Mouse (Mus musculus) liver, embryonic 12.5 days (tissue): ENCODE results near the gene Nop9. TPM values are rescaled to one million over a fixed set of nuclear protein-coding genes. Genes with fewer than 3 reads are reported as not detected.

Experiments
- ATAC-seq: fragments of 200-750 bp; cut with Nextera tagmentation; 2 replicates; pipeline ENCODE4 v1.8.0; 2017; ENCODE audit warnings: moderate number of reproducible peaks, mild to moderate bottlenecking, moderate library complexity
- H3K27ac ChIP-seq: fragments of 300-500 bp; sonication (generic); 2 replicates; pipeline ENCODE4 v1.5.1; 2016; ENCODE audit warnings: mild to moderate bottlenecking
- H3K27me3 ChIP-seq: fragments of 300-500 bp; sonication (generic); replicated peaks from 2 replicates; pipeline ENCODE4 v1.6.1; 2016; ENCODE audit warnings: mild to moderate bottlenecking, moderate library complexity
- H3K36me3 ChIP-seq: fragments of 300-500 bp; sonication (generic); 2 replicates; pipeline ENCODE4 v1.6.1; 2016; ENCODE audit warnings: mild to moderate bottlenecking, moderate library complexity
- H3K4me1 ChIP-seq: fragments of 300-500 bp; sonication (generic); 2 replicates; pipeline ENCODE4 v1.6.1; 2016
- H3K4me2 ChIP-seq: fragments of 300-500 bp; sonication (generic); 2 replicates; pipeline ENCODE4 v1.6.1; 2016; ENCODE audit warnings: mild to moderate bottlenecking, moderate library complexity
- H3K4me3 ChIP-seq: fragments of 300-500 bp; sonication (generic); 2 replicates; pipeline ENCODE4 v1.5.1; 2016; ENCODE audit warnings: mild to moderate bottlenecking, moderate library complexity
- H3K9ac ChIP-seq: fragments of 300-500 bp; sonication (generic); 2 replicates; pipeline ENCODE4 v1.6.1; 2016; ENCODE audit warnings: mild to moderate bottlenecking, moderate library complexity
- H3K9me3 ChIP-seq: fragments of 300-500 bp; sonication (generic); replicated peaks from 2 replicates; pipeline ENCODE4 v1.6.1; 2016; ENCODE audit warnings: mild to moderate bottlenecking, moderate library complexity
- WGBS: fragments of 180-500 bp; shearing (Covaris S2); methylation state at CpG from one replicate; pipeline ENCODE4 v1.1.7; 2016; ENCODE audit not compliant: insufficient replicate concordance; 5-methylcytosine and 5-hydroxymethylcytosine counted together
- polyA plus RNA-seq: library from polyadenylated mRNA; unstranded; fragments of >200 nt; fragmentation: Nextera tagmentation; extraction: Ambion mirVana; gene quantifications from 2 replicates; pipeline ENCODE4 v1.2.1, GENCODE M21; 2016

Gene Nop9
- polyA plus RNA-seq, 1 experiment from 2014 or later, result 59.4 TPM

- Histone ChIP-seq H3K4me3 (no peak overlapping the region), H3K9me3 (no peaks in the 10 kb centered on the region), H3K27ac (no peak overlapping the region; the same call in 1 of the 2 replicates), H3K9ac (no peak overlapping the region), H3K27me3 (no peaks in the 10 kb centered on the region), H3K4me1 (peaks cover 11% of the 10 kb centered on the region), H3K36me3 (no peaks in the 10 kb centered on the region), H3K4me2 (0 out of 2 replicates have a peak overlapping the region, but pooled peaks have one; percentile 9)
- WGBS, result 54% methylated on average over 15 of the region's 15 CpGs
- ATAC-seq, result peak; percentile 35; the same call in 1 of the 2 replicates
Observed at GRCm38 (mm10) chr14:55795380-55796163, 50.1 kb downstream of the Nop9 start.

Other genes with a start within 250 kb of the Nop9 start
- gene Cpne6, start 235.2 kb upstream of the Nop9 start, polyA plus RNA-seq, result 0.13 TPM in 1 of 2 replicates, not detected in the other
- gene Nrl, start 220.7 kb upstream of the Nop9 start, polyA plus RNA-seq, result not detected in 2 replicates
- gene Pck2, start 205.4 kb upstream of the Nop9 start, polyA plus RNA-seq, result 35.5 and 37.4 TPM in 2 replicates
- gene Dcaf11, start 185.7 kb upstream of the Nop9 start, polyA plus RNA-seq, result 57.1 and 60.3 TPM in 2 replicates
- 1.9 and 2.7 TPM in 2 replicates for gene A730061H03Rik, start 185.3 kb upstream of the Nop9 start, polyA plus RNA-seq
- gene Fitm1, start 170.1 kb upstream of the Nop9 start, polyA plus RNA-seq, result 0.63 and 0.75 TPM in 2 replicates
- gene Psme1, start 167.6 kb upstream of the Nop9 start, polyA plus RNA-seq, result 108 and 111 TPM in 2 replicates
- gene Emc9, start 160.4 kb upstream of the Nop9 start, polyA plus RNA-seq, result 28.7 and 32.9 TPM in 2 replicates
- gene Psme2, start 154.6 kb upstream of the Nop9 start, polyA plus RNA-seq, result 221 and 222 TPM in 2 replicates
- 14.2 and 15.7 TPM in 2 replicates for gene Rnf31, start 154.0 kb upstream of the Nop9 start, polyA plus RNA-seq
- 14.4 and 15.3 TPM in 2 replicates for gene Irf9, start 142.1 kb upstream of the Nop9 start, polyA plus RNA-seq
- 1.8 and 3.2 TPM in 2 replicates for gene Rec8, start 127.7 kb upstream of the Nop9 start, polyA plus RNA-seq
- 46.0 and 48.8 TPM in 2 replicates for gene Ipo4, start 109.7 kb upstream of the Nop9 start, polyA plus RNA-seq
- 1.8 and 2.8 TPM in 2 replicates for gene Gm49378, start 107.8 kb upstream of the Nop9 start, polyA plus RNA-seq
- 64.9 and 69.7 TPM in 2 replicates for gene Tm9sf1, start 101.9 kb upstream of the Nop9 start, polyA plus RNA-seq
- gene Tssk4, start 95.5 kb upstream of the Nop9 start, polyA plus RNA-seq, result 0.18 and 0.30 TPM in 2 replicates
- gene Mdp1, start 85.2 kb upstream of the Nop9 start, polyA plus RNA-seq, result 27.5 and 28.1 TPM in 2 replicates
- 36.8 and 39.1 TPM in 2 replicates for gene Gmpr2, start 73.8 kb upstream of the Nop9 start, polyA plus RNA-seq
- gene Nedd8, start 73.6 kb upstream of the Nop9 start, polyA plus RNA-seq, result 322 and 329 TPM in 2 replicates
- 31.9 and 32.2 TPM in 2 replicates for gene Tinf2, start 63.9 kb upstream of the Nop9 start, polyA plus RNA-seq
- gene Tgm1, start 31.8 kb upstream of the Nop9 start, polyA plus RNA-seq, result 1.6 and 2.1 TPM in 2 replicates
- 18.3 and 18.9 TPM in 2 replicates for gene Rabggta, start 23.4 kb upstream of the Nop9 start, polyA plus RNA-seq
- gene Dhrs1, start within 50 bp of the Nop9 start, polyA plus RNA-seq, result 34.3 and 35.2 TPM in 2 replicates
- gene Cideb, start 12.8 kb downstream of the Nop9 start, polyA plus RNA-seq, result 10.7 and 11.2 TPM in 2 replicates
- gene Ltb4r2, start 15.7 kb downstream of the Nop9 start, polyA plus RNA-seq, result 1.3 and 1.8 TPM in 2 replicates
- 3.1 and 3.6 TPM in 2 replicates for gene Ltb4r1, start 20.3 kb downstream of the Nop9 start, polyA plus RNA-seq
- gene Adcy4, start 38.4 kb downstream of the Nop9 start, polyA plus RNA-seq, result 2.9 and 3.6 TPM in 2 replicates
- 29.1 and 30.0 TPM in 2 replicates for gene Ripk3, start 43.2 kb downstream of the Nop9 start, polyA plus RNA-seq
- gene Nfatc4, start 77.5 kb downstream of the Nop9 start, polyA plus RNA-seq, result 3.3 and 5.3 TPM in 2 replicates
- 7.0 and 8.2 TPM in 2 replicates for gene Nynrin, start 108.3 kb downstream of the Nop9 start, polyA plus RNA-seq
- 0.25 TPM in 2 replicates for gene Cbln3, start 138.7 kb downstream of the Nop9 start, polyA plus RNA-seq
- 12.8 and 13.0 TPM in 2 replicates for gene Khnyn, start 139.3 kb downstream of the Nop9 start, polyA plus RNA-seq
- 14.0 and 15.3 TPM in 2 replicates for gene Sdr39u1, start 154.6 kb downstream of the Nop9 start, polyA plus RNA-seq
- not detected in 2 replicates for gene Cma1, start 199.0 kb downstream of the Nop9 start, polyA plus RNA-seq
- not detected in 2 replicates for gene Cma2, start 205.3 kb downstream of the Nop9 start, polyA plus RNA-seq